Mouse (Mus musculus) myocyte (in vitro differentiated cells): ENCODE results near the gene Tspyl1.

Experiments
- CEBPB ChIP-seq: IDR thresholded peaks from 2 replicates; pipeline ENCODE4 v1.6.1; 2011; ENCODE audit warnings: mild to moderate bottlenecking, moderate library complexity; ENCODE audit not compliant: poor library complexity, insufficient read depth, severe bottlenecking
- MAX ChIP-seq: IDR thresholded peaks from one replicate; pipeline ENCODE4 v1.6.1; 2011; ENCODE audit warnings: low read depth, mild to moderate bottlenecking, control low read depth
- POLR2A ChIP-seq: IDR thresholded peaks from one replicate; pipeline ENCODE4 v1.6.1; 2011; ENCODE audit warnings: low read depth, mild to moderate bottlenecking, control low read depth, moderate library complexity; ENCODE audit not compliant: insufficient read length
- SRF ChIP-seq: IDR thresholded peaks from one replicate; pipeline ENCODE4 v1.6.1; 2011; ENCODE audit warnings: low read depth; ENCODE audit not compliant: control insufficient read depth, insufficient read length
- TCF12 ChIP-seq: IDR thresholded peaks from one replicate; pipeline ENCODE4 v1.6.1; 2011; ENCODE audit warnings: mild to moderate bottlenecking, control low read depth; ENCODE audit not compliant: poor library complexity, insufficient read depth, severe bottlenecking

DNA sequence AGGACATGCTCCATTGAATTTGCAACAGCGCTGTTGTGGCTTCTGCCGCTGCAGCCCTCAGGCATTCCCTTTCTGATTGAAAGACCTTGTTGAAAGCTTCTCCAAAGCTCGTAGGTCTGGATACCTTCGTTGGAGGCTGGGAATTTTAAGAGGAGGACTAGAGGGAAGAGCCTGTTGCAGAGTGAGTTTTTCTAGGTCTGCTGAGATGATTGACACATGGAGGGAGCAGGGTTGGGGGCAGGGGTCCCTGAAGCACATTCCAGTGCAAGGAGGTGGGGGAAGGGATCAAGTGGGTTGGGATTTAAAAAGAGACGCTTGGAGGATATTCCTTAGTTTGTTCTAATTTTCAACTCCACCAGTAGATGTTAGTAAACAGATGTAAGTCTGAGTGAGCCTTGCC, 18.4 kb downstream of the Tspyl1 start:
- TF ChIP-seq POLR2A = no peak
- no peak for TF ChIP-seq CEBPB
- no peak for TF ChIP-seq MAX
- TF ChIP-seq SRF = no peak
- TF ChIP-seq TCF12 = no peak
